Mouse (Mus musculus): ENCODE data around the gene Smurf1. TPM values are rescaled to one million over a fixed set of nuclear protein-coding genes. Genes with fewer than 3 reads are reported as not detected.
A peak's percentile ranks its signal among the peaks of the same experiment; 100 is the strongest.

The Smurf1 gene
- total RNA-seq, 2 experiments from 2014 or later: 5.1 to 6.7 TPM

- ATAC-seq (ENCODE audit: poor library complexity, severe bottlenecking): no peak
Observed at GRCm38 (mm10) chr5:144917172-144917571, 48.5 kb downstream of the Smurf1 start.

GRCm38 (mm10) chr5:144915828-144916227 is 49.8 kb downstream of the Smurf1 start:
- ATAC-seq (ENCODE audit: poor library complexity, severe bottlenecking): no peak

- ATAC-seq (ENCODE audit: poor library complexity, severe bottlenecking): no peak
Observed at GRCm38 (mm10) chr5:144914433-144914906, 51.2 kb downstream of the Smurf1 start.

- ATAC-seq (ENCODE audit: poor library complexity, severe bottlenecking): no peak
Observed at GRCm38 (mm10) chr5:144913923-144914322, 51.7 kb downstream of the Smurf1 start.

- no peak for ATAC-seq (ENCODE audit: poor library complexity, severe bottlenecking)
Observed at GRCm38 (mm10) chr5:144913361-144913760, 52.3 kb downstream of the Smurf1 start.

GRCm38 (mm10) chr5:144912519-144913310 is 52.9 kb downstream of the Smurf1 start:
- no peak for ATAC-seq (ENCODE audit: poor library complexity, severe bottlenecking)

GRCm38 (mm10) chr5:144909521-144909920 is 56.1 kb downstream of the Smurf1 start:
- no peak for ATAC-seq (ENCODE audit: poor library complexity, severe bottlenecking)

GRCm38 (mm10) chr5:144907591-144907990 is 58.1 kb downstream of the Smurf1 start:
- peak; percentile 18; the same call in 1 of the 2 replicates for ATAC-seq (ENCODE audit: poor library complexity, severe bottlenecking)

- no peak for ATAC-seq (ENCODE audit: poor library complexity, severe bottlenecking)
Observed at GRCm38 (mm10) chr5:144904356-144905134, 61.1 kb downstream of the Smurf1 start.

GRCm38 (mm10) chr5:144901791-144902190 is 63.9 kb downstream of the Smurf1 start:
- no peak for ATAC-seq (ENCODE audit: poor library complexity, severe bottlenecking)

GRCm38 (mm10) chr5:144901035-144901434 is 64.6 kb downstream of the Smurf1 start:
- no peak for ATAC-seq (ENCODE audit: poor library complexity, severe bottlenecking)

GRCm38 (mm10) chr5:144898448-144899052 is 67.1 kb downstream of the Smurf1 start:
- no peak for ATAC-seq (ENCODE audit: poor library complexity, severe bottlenecking)

- ATAC-seq (ENCODE audit: poor library complexity, severe bottlenecking): no peak
Observed at GRCm38 (mm10) chr5:144897881-144898280, 67.8 kb downstream of the Smurf1 start.

- ATAC-seq (ENCODE audit: poor library complexity, severe bottlenecking): no peak
Observed at GRCm38 (mm10) chr5:144891276-144891675, 74.4 kb downstream of the Smurf1 start.

- ATAC-seq (ENCODE audit: poor library complexity, severe bottlenecking): no peak
Observed at GRCm38 (mm10) chr5:144885968-144886650, 79.5 kb downstream of the Smurf1 start.

GRCm38 (mm10) chr5:144884629-144885217 is 80.9 kb downstream of the Smurf1 start:
- no peak for ATAC-seq (ENCODE audit: poor library complexity, severe bottlenecking)

- no peak for ATAC-seq (ENCODE audit: poor library complexity, severe bottlenecking)
Observed at GRCm38 (mm10) chr5:144881670-144882399, 83.8 kb downstream of the Smurf1 start.

- no peak for ATAC-seq (ENCODE audit: poor library complexity, severe bottlenecking)
Observed at GRCm38 (mm10) chr5:144877021-144877420, 88.6 kb downstream of the Smurf1 start.

- peak; percentile 90 for ATAC-seq (ENCODE audit: poor library complexity, severe bottlenecking)
Observed at GRCm38 (mm10) chr5:144875892-144876291, 89.8 kb downstream of the Smurf1 start.

- no peak for ATAC-seq (ENCODE audit: poor library complexity, severe bottlenecking)
Observed at GRCm38 (mm10) chr5:144875227-144875626, 90.4 kb downstream of the Smurf1 start.

All from megakaryocyte, adult 5-6 weeks (primary cell).